11 mouse cellular contexts compared by ENCODE assay signal in genomic region chr6:54553632-54554031, GRCm38 (mm10). TPM values are rescaled to one million over a fixed set of nuclear protein-coding genes. Genes with fewer than 3 reads are reported as not detected.
DNase-seq lines count a peak whose midpoint lies in the region; ATAC-seq and TF ChIP-seq lines count a peak whose summit lies in the region.
"Had no signal": no experiment of that assay in that cellular context is flagged by ENCODE, and none has a peak within 500 bp of the region (broad histone marks: within the 10 kb centered on the region; RNA-seq: fewer than 3 reads in every experiment).

No protein-coding gene starts in this region.

- no peak for ATAC-seq in lung, postnatal 0 days
- ATAC-seq in forebrain, embryonic 13.5 days, result no peak
- ATAC-seq in hindbrain, postnatal 0 days, result no peak

- no peak overlapping the region for H3K27ac ChIP-seq in lung, postnatal 0 days (ENCODE audit: low read length)
- peak overlapping the region; percentile 88 for H3K27ac ChIP-seq in forebrain, embryonic 13.5 days
- H3K27ac ChIP-seq in hindbrain, postnatal 0 days, result peak overlapping the region; percentile 52
- H3K27ac ChIP-seq in olfactory bulb, adult 2 months (ENCODE audit: insufficient read depth, low read depth, low read length), result 0 out of 2 replicates have a peak overlapping the region, but pooled peaks have one; percentile 7
- H3K27ac ChIP-seq: macrophage had no signal

- TF ChIP-seq EP300 in lung, postnatal 0 days (IDR thresholded peaks at IDR 0.05), result no peak; the same call in 1 of the 2 replicates

- TF ChIP-seq POLR2A in olfactory bulb, adult 2 months (IDR thresholded peaks at IDR 0.05; ENCODE audit: insufficient read depth, low read depth, low read length), result no peak

- H3K9ac ChIP-seq in lung, postnatal 0 days (replicated peaks; ENCODE audit: low read depth), result no peak overlapping the region
- no peak overlapping the region for H3K9ac ChIP-seq in forebrain, embryonic 13.5 days
- no peak overlapping the region for H3K9ac ChIP-seq in hindbrain, postnatal 0 days (replicated peaks; ENCODE audit: low read length)

- H3K9me3 ChIP-seq in lung, postnatal 0 days (ENCODE audit: low read length), result no peaks in the 10 kb centered on the region
- H3K9me3 ChIP-seq in forebrain, embryonic 13.5 days (replicated peaks), result no peaks in the 10 kb centered on the region
- no peaks in the 10 kb centered on the region for H3K9me3 ChIP-seq in hindbrain, postnatal 0 days (ENCODE audit: low read length)

- H3K4me2 ChIP-seq in lung, postnatal 0 days (replicated peaks; ENCODE audit: low read depth, low read length), result no peak overlapping the region
- H3K4me2 ChIP-seq in forebrain, embryonic 13.5 days, result peak overlapping the region; percentile 37
- H3K4me2 ChIP-seq in hindbrain, postnatal 0 days (ENCODE audit: low read depth, low read length), result no peak overlapping the region

- 56% methylated on average over 2 of the region's 2 CpGs for WGBS in lung, postnatal 0 days
- 24% methylated on average over 2 of the region's 2 CpGs for WGBS in forebrain, embryonic 13.5 days
- WGBS in hindbrain, postnatal 0 days, result 37% methylated on average over 2 of the region's 2 CpGs
- WGBS in olfactory bulb, adult 2 months, result 39% methylated on average over 2 of the region's 2 CpGs

- H3K36me3 ChIP-seq in lung, postnatal 0 days (ENCODE audit: insufficient read depth, low read length), result no peaks in the 10 kb centered on the region
- H3K36me3 ChIP-seq in forebrain, embryonic 13.5 days (ENCODE audit: poor library complexity, severe bottlenecking), result peaks cover 4% of the 10 kb centered on the region
- no peaks in the 10 kb centered on the region for H3K36me3 ChIP-seq in hindbrain, postnatal 0 days (ENCODE audit: insufficient read depth, low read length)

- H3K4me1 ChIP-seq in lung, postnatal 0 days (ENCODE audit: insufficient read depth, low read depth, low read length), result no peaks in the 10 kb centered on the region
- peaks cover 86% of the 10 kb centered on the region for H3K4me1 ChIP-seq in forebrain, embryonic 13.5 days
- H3K4me1 ChIP-seq in hindbrain, postnatal 0 days (ENCODE audit: insufficient read depth, low read length), result peaks cover 32% of the 10 kb centered on the region
- peaks cover 12% of the 10 kb centered on the region for H3K4me1 ChIP-seq in olfactory bulb, adult 2 months (ENCODE audit: control insufficient read depth, insufficient read depth, low read length)

- DNase-seq in lung, postnatal 0 days (ENCODE audit: low spot score), result peak; percentile 40
- no peak for DNase-seq in lung, postnatal 25 days (ENCODE audit: low spot score)
- no peak for DNase-seq in hindbrain, postnatal 0 days (ENCODE audit: low spot score)
- DNase-seq in spleen, postnatal 4 days (ENCODE audit: low spot score in 2 of 2), result no peak
- no peak for DNase-seq in frontal cortex, postnatal 25 days (ENCODE audit: low spot score in 2 of 2)
- DNase-seq: kidney, postnatal 25 days; spleen, adult 18-20 months had no signal

- no peak for TF ChIP-seq CTCF in lung, postnatal 0 days (IDR thresholded peaks at IDR 0.05)
- no peak for TF ChIP-seq CTCF in hindbrain, postnatal 0 days (IDR thresholded peaks at IDR 0.05; ENCODE audit: low read depth)
- no peak for TF ChIP-seq CTCF in olfactory bulb, adult 2 months (IDR thresholded peaks at IDR 0.05; ENCODE audit: insufficient read depth, low read depth, low read length)

- no peak overlapping the region for H3K4me3 ChIP-seq in lung, postnatal 0 days (ENCODE audit: low read depth, low read length)
- H3K4me3 ChIP-seq in forebrain, embryonic 13.5 days, result no peak overlapping the region
- no peak overlapping the region for H3K4me3 ChIP-seq in hindbrain, postnatal 0 days (ENCODE audit: low read length)
- H3K4me3 ChIP-seq in olfactory bulb, adult 2 months (ENCODE audit: insufficient read depth, low read depth, low read length), result no peak overlapping the region

- no peaks in the 10 kb centered on the region for H3K27me3 ChIP-seq in lung, postnatal 0 days (replicated peaks; ENCODE audit: insufficient read depth, low read length)
- H3K27me3 ChIP-seq in forebrain, embryonic 13.5 days, result no peaks in the 10 kb centered on the region
- H3K27me3 ChIP-seq in hindbrain, postnatal 0 days (ENCODE audit: insufficient read depth, low read length), result no peaks in the 10 kb centered on the region

RNA-seq across cellular contexts. Expression of gene Scrn1, which starts 12.7 kb away (rescaled TPM):
- polyA plus RNA-seq in lung, postnatal 0 days (2015; fragmentation: Nextera tagmentation; extraction: Ambion mirVana), result 2.8 TPM in 2 replicates
- polyA plus RNA-seq in forebrain, embryonic 13.5 days (2015; fragmentation: Nextera tagmentation; extraction: Ambion mirVana), result 129 and 131 TPM in 2 replicates
- 117 and 121 TPM in 2 replicates for total RNA-seq in hindbrain, postnatal 0 days (2014; rRNA removed)
- polyA plus RNA-seq in hindbrain, postnatal 0 days (2015; fragmentation: Nextera tagmentation; extraction: Ambion mirVana), result 91.7 and 93.2 TPM in 2 replicates
- not detected in 2 replicates for polyA plus RNA-seq in olfactory bulb, adult 2 months (2012; ENCODE audit: insufficient read depth, insufficient read length, low replicate concordance, missing spikeins)
- total RNA-seq: neutrophil, adult 5-6 weeks had no signal
- polyA plus RNA-seq: macrophage had no signal

RNA-seq across cellular contexts. Expression of gene Plekha8, which starts 41.3 kb away (rescaled TPM):
- polyA plus RNA-seq in lung, postnatal 0 days (2015; fragmentation: Nextera tagmentation; extraction: Ambion mirVana), result 4.0 and 4.7 TPM in 2 replicates
- polyA plus RNA-seq in forebrain, embryonic 13.5 days (2015; fragmentation: Nextera tagmentation; extraction: Ambion mirVana), result 10.6 and 12.1 TPM in 2 replicates
- 12.9 and 13.4 TPM in 2 replicates for total RNA-seq in hindbrain, postnatal 0 days (2014; rRNA removed)
- 4.8 and 4.9 TPM in 2 replicates for polyA plus RNA-seq in hindbrain, postnatal 0 days (2015; fragmentation: Nextera tagmentation; extraction: Ambion mirVana)
- polyA plus RNA-seq in olfactory bulb, adult 2 months (2012; ENCODE audit: insufficient read depth, insufficient read length, low replicate concordance, missing spikeins), result not detected in 2 replicates

RNA-seq across cellular contexts. Expression of gene Fkbp14, which starts 43.5 kb away (rescaled TPM):
- 13.6 and 16.1 TPM in 2 replicates for polyA plus RNA-seq in lung, postnatal 0 days (2015; fragmentation: Nextera tagmentation; extraction: Ambion mirVana)
- polyA plus RNA-seq in forebrain, embryonic 13.5 days (2015; fragmentation: Nextera tagmentation; extraction: Ambion mirVana), result 9.1 and 9.4 TPM in 2 replicates
- total RNA-seq in hindbrain, postnatal 0 days (2014; rRNA removed), result 4.9 and 5.7 TPM in 2 replicates
- polyA plus RNA-seq in hindbrain, postnatal 0 days (2015; fragmentation: Nextera tagmentation; extraction: Ambion mirVana), result 6.9 TPM in 2 replicates
- not detected in 2 replicates for polyA plus RNA-seq in olfactory bulb, adult 2 months (2012; ENCODE audit: insufficient read depth, insufficient read length, low replicate concordance, missing spikeins)
- total RNA-seq: neutrophil, adult 5-6 weeks had no signal
